Comparison of ENCODE assay signal across 16 mouse cellular contexts in genomic region chr3:138632086-138632485, GRCm38 (mm10).
"Had no signal": no experiment of that assay in that cellular context is flagged by ENCODE, and none has a peak within 500 bp of the region (broad histone marks: within the 10 kb centered on the region; RNA-seq: fewer than 3 reads in every experiment).

No protein-coding gene starts in this region.

- H3K9me3 ChIP-seq: lung, embryonic 15.5 days; midbrain, embryonic 13.5 days; midbrain, embryonic 15.5 days; neural tube, embryonic 12.5 days; stomach, embryonic 15.5 days had no signal

- DNase-seq: liver, postnatal 0 days; lung, adult 2 months; lung, postnatal 10 days; lung, postnatal 4 days; right cerebral cortex, postnatal 14 days; thymus, adult 2 months; thymus, postnatal 25 days; thymus, postnatal 4 days had no signal

- H3K36me3 ChIP-seq: lung, embryonic 15.5 days; midbrain, embryonic 13.5 days; midbrain, embryonic 15.5 days; neural tube, embryonic 12.5 days; stomach, embryonic 15.5 days had no signal

- H3K27ac ChIP-seq: lung, embryonic 15.5 days; midbrain, embryonic 13.5 days; midbrain, embryonic 15.5 days; neural tube, embryonic 12.5 days; stomach, embryonic 15.5 days; stomach, postnatal 0 days had no signal

- H3K9ac ChIP-seq: liver, postnatal 0 days; lung, embryonic 15.5 days; midbrain, embryonic 13.5 days; midbrain, embryonic 15.5 days; neural tube, embryonic 12.5 days; stomach, embryonic 15.5 days had no signal

- H3K4me2 ChIP-seq: lung, embryonic 15.5 days; midbrain, embryonic 11.5 days; midbrain, embryonic 13.5 days; midbrain, embryonic 15.5 days; neural tube, embryonic 12.5 days; stomach, embryonic 15.5 days had no signal

- H3K4me1 ChIP-seq: lung, embryonic 15.5 days; megakaryocyte, embryonic 14.5 days; midbrain, embryonic 13.5 days; midbrain, embryonic 15.5 days; neural tube, embryonic 12.5 days; stomach, embryonic 15.5 days had no signal

- H3K4me3 ChIP-seq: lung, embryonic 15.5 days; megakaryocyte, embryonic 14.5 days; midbrain, embryonic 13.5 days; midbrain, embryonic 15.5 days; neural tube, embryonic 12.5 days; stomach, embryonic 15.5 days had no signal

- ATAC-seq: liver, postnatal 0 days; midbrain, embryonic 13.5 days; midbrain, embryonic 15.5 days had no signal

- H3K27me3 ChIP-seq: lung, embryonic 15.5 days; megakaryocyte, embryonic 14.5 days; midbrain, embryonic 13.5 days; midbrain, embryonic 15.5 days; neural tube, embryonic 12.5 days; stomach, embryonic 15.5 days had no signal
